Mouse (Mus musculus) heart, embryonic 11.5 days (tissue): ENCODE results near the gene Rtl6. TPM values are rescaled to one million over a fixed set of nuclear protein-coding genes. Genes with fewer than 3 reads are reported as not detected.

ENCODE experiments used
- ATAC-seq: fragments of 200-750 bp; cut with Nextera tagmentation; replicated peaks from 2 replicates; pipeline ENCODE4 v1.8.0; 2017; ENCODE audit warnings: moderate library complexity; ENCODE audit not compliant: insufficient number of reproducible peaks, low FRiP score, low TSS enrichment
- H3K27ac ChIP-seq: fragments of 300-500 bp; sonication (generic); 2 replicates; pipeline ENCODE4 v1.5.1; 2014; ENCODE audit warnings: mild to moderate bottlenecking, low read depth, low read length
- H3K27me3 ChIP-seq: fragments of 300-500 bp; sonication (generic); 2 replicates; pipeline ENCODE4 v1.6.1; 2014; ENCODE audit warnings: mild to moderate bottlenecking, low read length, mixed read lengths; ENCODE audit not compliant: control insufficient read depth, insufficient read depth
- H3K36me3 ChIP-seq: fragments of 300-500 bp; sonication (generic); 2 replicates; pipeline ENCODE4 v1.6.1; 2014; ENCODE audit warnings: mild to moderate bottlenecking, low read length, moderate library complexity, mixed read lengths; ENCODE audit not compliant: control insufficient read depth, insufficient read depth
- H3K4me1 ChIP-seq: fragments of 300-500 bp; sonication (generic); 2 replicates; pipeline ENCODE4 v1.6.1; 2014; ENCODE audit warnings: low read length; ENCODE audit not compliant: control insufficient read depth, insufficient read depth
- H3K4me2 ChIP-seq: fragments of 300-500 bp; sonication (generic); 2 replicates; pipeline ENCODE4 v1.6.1; 2014; ENCODE audit warnings: mild to moderate bottlenecking, moderate library complexity
- H3K4me3 ChIP-seq: fragments of 300-500 bp; sonication (generic); 2 replicates; pipeline ENCODE4 v1.5.1; 2014; ENCODE audit warnings: low read depth, low read length
- H3K9ac ChIP-seq: fragments of 300-500 bp; sonication (generic); 2 replicates; pipeline ENCODE4 v1.6.1; 2014; ENCODE audit warnings: mild to moderate bottlenecking, low read depth, low read length, moderate library complexity
- H3K9me3 ChIP-seq: fragments of 300-500 bp; sonication (generic); replicated peaks from 2 replicates; pipeline ENCODE4 v1.6.1; 2016; ENCODE audit warnings: low read length; ENCODE audit not compliant: control insufficient read depth
- WGBS: fragments of 180-500 bp; shearing (Covaris S2); extraction: QIAGEN DNeasy Blood & Tissue Kit; methylation state at CpG from one replicate; pipeline ENCODE4 v1.1.7; 2014; ENCODE audit not compliant: insufficient replicate concordance; 5-methylcytosine and 5-hydroxymethylcytosine counted together
- polyA plus RNA-seq: library from polyadenylated mRNA; unstranded; fragments of >200 nt; fragmentation: Nextera tagmentation; extraction: Ambion mirVana; gene quantifications from 2 replicates; pipeline ENCODE4 v1.2.1, GENCODE M21; 2014

Rtl6 gene
- polyA plus RNA-seq, 1 experiment from 2014 or later = 6.4 TPM

DNA sequence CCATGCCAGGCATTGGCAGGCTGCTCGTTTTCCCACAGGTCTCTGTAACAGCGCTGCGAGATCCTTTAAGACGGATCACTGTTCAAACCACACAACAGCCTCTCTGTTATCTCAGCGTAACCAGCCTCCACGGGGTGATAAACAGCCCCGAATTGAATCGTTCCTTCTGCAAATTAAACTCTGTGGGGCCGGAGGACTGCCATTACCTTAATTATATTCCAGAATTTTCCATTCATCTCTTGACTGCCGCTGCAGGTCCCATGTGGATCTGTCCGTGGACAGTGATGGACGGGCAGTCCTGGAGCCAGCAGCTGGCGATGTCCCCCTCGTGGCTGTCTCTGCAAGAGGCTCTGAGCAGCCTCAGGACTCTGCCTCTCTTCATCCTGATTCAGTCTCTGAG, 30.7 kb downstream of the Rtl6 start:
- Histone ChIP-seq H3K4me1 (no peaks in the 10 kb centered on the region), H3K4me2 (no peak overlapping the region), H3K36me3 (no peaks in the 10 kb centered on the region), H3K9ac (no peak overlapping the region), H3K27ac (no peak overlapping the region), H3K9me3 (no peaks in the 10 kb centered on the region), H3K27me3 (no peaks in the 10 kb centered on the region; the same call in 1 of the 2 replicates), H3K4me3 (no peak overlapping the region)
- WGBS = 61% methylated on average over 14 of the region's 14 CpGs
- ATAC-seq = no peak

DNA sequence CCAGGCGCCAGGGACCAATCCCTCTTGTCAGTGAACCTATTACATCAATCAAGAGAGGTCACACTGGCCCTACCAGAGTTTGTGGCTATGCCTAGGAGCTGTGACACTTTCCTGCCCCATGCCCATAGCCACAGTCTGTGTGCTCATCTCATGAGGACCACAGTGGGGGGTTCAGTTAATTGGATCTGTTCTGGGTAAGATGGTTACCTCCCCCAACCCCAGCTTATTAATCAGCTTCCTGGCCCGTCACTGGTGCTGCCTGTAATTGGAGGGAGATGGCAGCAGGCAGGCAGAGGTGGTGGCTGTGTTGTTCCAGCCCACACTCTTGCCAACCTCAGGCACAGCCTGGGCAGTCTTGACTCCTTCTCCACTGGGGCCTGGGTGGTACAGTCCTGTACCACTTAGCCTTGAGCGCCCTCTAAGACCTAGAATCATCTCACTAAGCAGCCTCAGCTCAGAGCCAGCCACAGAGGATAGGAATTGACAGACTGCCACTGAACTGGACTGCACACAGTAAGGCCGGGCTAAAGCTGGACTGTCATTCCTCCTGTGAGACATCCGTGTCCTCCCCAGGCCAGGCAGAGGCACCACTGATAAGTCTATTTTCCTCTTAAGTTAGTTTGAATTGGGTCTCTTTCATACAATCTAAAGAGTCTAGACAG, 32.3 kb downstream of the Rtl6 start:
- H3K27me3 ChIP-seq = no peaks in the 10 kb centered on the region; the same call in 1 of the 2 replicates
- H3K4me3 ChIP-seq = no peak overlapping the region
- no peaks in the 10 kb centered on the region for H3K4me1 ChIP-seq
- H3K9ac ChIP-seq = no peak overlapping the region
- H3K27ac ChIP-seq = no peak overlapping the region
- WGBS = 60% methylated on average over 5 of the region's 5 CpGs
- no peak for ATAC-seq
- no peak overlapping the region for H3K4me2 ChIP-seq
- no peaks in the 10 kb centered on the region for H3K9me3 ChIP-seq
- no peaks in the 10 kb centered on the region for H3K36me3 ChIP-seq

DNA sequence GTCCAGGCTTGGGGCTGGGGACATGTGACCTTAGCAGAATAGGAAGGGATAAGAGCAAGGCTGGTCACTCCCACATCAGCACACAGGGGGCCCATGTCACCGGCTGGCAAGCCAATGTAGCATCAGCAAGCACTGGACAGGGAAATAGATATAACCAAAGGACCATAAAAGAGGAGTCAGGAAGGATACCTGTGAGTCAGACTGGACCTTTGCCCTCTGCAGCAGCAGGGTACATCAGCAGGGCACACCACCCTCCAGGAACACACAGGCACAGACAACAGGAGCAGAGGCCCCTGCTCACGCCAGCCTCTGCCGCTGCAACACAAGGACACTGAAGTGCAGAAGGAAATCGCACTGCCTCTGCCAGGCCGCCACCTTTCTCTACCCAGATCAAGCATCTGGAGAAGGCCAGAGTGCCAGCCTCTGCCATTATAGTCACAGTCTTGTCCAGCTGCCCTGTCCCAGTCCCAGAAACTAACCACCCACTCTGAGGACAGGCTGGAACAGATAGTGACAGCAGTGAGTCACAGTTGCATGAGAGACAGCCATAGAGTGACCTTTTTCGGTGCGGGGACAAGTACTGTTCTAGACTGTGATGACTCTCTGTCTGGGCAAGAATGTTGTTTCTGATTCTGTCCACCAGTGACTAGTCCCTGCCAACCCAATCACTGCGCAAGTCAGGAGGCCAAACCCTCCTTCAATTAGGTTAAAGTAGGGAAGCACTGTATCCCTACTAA, 34.5 kb downstream of the Rtl6 start:
- Histone ChIP-seq H3K9ac (no peak overlapping the region), H3K36me3 (no peaks in the 10 kb centered on the region), H3K4me1 (peaks cover 2% of the 10 kb centered on the region; the same call in 1 of the 2 replicates), H3K4me3 (no peak overlapping the region), H3K27me3 (no peaks in the 10 kb centered on the region; the same call in 1 of the 2 replicates), H3K27ac (no peak overlapping the region), H3K9me3 (no peaks in the 10 kb centered on the region), H3K4me2 (no peak overlapping the region)
- 81% methylated on average over 8 of the region's 8 CpGs for WGBS
- ATAC-seq = no peak

DNA sequence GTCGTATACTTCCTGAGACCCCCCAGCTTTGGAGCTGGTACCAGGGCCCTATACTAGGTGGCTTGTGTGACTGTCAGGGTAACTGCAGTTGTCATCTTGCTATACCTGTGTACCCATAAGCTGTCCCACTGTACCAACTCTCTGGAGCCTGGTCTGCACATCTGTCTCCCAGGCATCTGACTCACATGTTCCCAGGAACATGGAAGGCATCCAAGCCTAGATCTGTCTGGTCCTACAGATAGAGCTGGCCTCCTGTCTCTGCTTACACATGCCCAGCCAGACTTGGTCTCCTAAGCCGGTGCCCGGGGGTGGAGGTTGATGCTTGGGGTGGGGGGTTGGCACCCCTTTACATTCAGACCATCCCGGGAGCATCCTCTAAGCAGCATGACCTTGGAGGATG, 36.1 kb downstream of the Rtl6 start:
- WGBS = 83% methylated on average over 4 of the region's 4 CpGs

DNA sequence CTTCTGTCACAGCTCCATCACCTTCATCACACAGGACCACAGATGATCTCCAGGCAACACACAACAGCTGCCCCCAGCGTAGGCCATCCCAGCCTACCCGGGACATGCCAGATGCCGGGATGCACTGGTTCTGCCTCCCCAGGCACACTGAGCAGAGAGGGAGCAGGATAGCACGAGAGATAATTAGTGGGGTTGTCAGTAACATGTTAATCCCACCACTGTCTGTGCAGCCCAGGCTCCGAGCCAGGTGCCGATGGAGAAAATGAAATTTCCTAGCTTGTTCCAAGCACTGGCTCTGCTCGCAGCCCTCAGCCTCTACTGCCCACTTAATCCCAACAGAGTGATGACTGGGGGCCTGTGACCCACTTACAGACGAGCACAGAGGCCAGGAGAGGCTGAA, 39.1 kb downstream of the Rtl6 start:
- no peak overlapping the region for H3K27ac ChIP-seq
- peaks cover 2% of the 10 kb centered on the region; the same call in 1 of the 2 replicates for H3K4me1 ChIP-seq
- H3K9ac ChIP-seq = no peak overlapping the region
- no peak overlapping the region for H3K4me2 ChIP-seq
- H3K36me3 ChIP-seq = no peaks in the 10 kb centered on the region
- no peaks in the 10 kb centered on the region for H3K9me3 ChIP-seq
- H3K27me3 ChIP-seq = no peaks in the 10 kb centered on the region; the same call in 1 of the 2 replicates
- 59% methylated on average over 8 of the region's 8 CpGs for WGBS
- no peak for ATAC-seq
- H3K4me3 ChIP-seq = no peak overlapping the region

More for the DNA sequence above, 36.1 kb downstream of the Rtl6 start:
- Histone ChIP-seq H3K4me2 (no peak overlapping the region), H3K4me3 (no peak overlapping the region), H3K27me3 (no peaks in the 10 kb centered on the region; the same call in none of the 2 replicates), H3K27ac (no peak overlapping the region), H3K36me3 (no peaks in the 10 kb centered on the region), H3K4me1 (peaks cover 2% of the 10 kb centered on the region; the same call in 1 of the 2 replicates), H3K9me3 (no peaks in the 10 kb centered on the region), H3K9ac (no peak overlapping the region)
- ATAC-seq = no peak

DNA sequence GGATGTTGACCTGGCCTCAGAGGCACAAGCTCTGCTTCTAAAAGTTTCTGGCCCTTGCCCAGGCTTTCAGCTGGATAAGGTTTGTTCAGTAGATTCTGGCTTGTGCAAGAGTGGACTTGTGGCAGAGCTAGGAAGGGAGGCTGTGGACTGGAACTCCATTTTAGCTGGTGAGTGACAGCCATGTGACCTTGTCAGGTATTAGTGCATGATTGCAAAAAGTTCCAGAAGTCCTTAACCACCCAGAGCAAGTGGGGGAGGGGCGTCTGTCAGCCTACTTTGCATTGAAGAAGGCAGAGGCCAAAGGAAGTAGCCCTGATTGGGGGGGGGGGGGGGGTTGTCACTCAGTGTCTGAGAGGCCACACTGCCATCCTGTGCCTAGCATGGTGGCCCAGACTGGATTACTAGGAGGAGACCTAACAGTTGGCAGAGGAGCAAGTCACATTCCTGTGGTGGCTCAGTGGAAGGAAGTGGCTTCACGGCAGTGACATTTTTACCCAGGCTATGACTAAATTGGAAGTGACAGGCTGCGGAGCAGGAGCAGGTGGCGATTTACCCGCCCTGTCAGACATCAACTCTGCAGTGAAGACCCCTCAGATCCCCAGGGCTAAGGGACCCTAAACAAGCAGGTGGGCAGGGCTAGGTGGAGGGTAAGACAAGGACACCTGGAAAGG, 44.9 kb downstream of the Rtl6 start:
- no peak for ATAC-seq
- H3K9ac ChIP-seq = no peak overlapping the region
- no peaks in the 10 kb centered on the region for H3K36me3 ChIP-seq
- H3K27me3 ChIP-seq = no peaks in the 10 kb centered on the region; the same call in 1 of the 2 replicates
- 42% methylated on average over 5 of the region's 5 CpGs for WGBS
- no peak overlapping the region for H3K27ac ChIP-seq
- no peak overlapping the region for H3K4me2 ChIP-seq
- peaks cover 16% of the 10 kb centered on the region; the same call in 1 of the 2 replicates for H3K4me1 ChIP-seq
- H3K9me3 ChIP-seq = no peaks in the 10 kb centered on the region
- H3K4me3 ChIP-seq = no peak overlapping the region

DNA sequence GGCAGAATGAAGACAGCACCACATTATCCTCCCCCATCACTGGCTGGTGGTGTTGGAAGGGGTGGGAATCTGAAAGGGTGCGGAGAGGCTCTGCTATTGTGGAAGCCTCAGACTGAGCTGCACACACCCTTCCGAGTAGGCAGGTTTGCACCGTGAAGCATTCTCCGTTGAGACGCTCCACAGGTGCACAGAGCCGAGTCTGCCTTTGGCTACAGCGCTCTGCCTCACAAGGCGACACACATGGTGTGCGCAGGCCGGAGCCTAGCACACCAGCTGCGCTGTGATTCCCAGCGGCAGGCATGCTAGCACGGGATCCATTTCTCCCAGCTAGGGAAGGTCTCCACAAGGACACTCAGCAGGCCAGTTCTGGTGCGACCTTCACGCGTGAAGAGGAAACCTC, 47.6 kb downstream of the Rtl6 start:
- WGBS = 58% methylated on average over 16 of the region's 16 CpGs
- H3K36me3 ChIP-seq = no peaks in the 10 kb centered on the region
- H3K4me1 ChIP-seq = peaks cover 21% of the 10 kb centered on the region
- no peaks in the 10 kb centered on the region; the same call in 1 of the 2 replicates for H3K27me3 ChIP-seq
- no peak overlapping the region for H3K27ac ChIP-seq
- no peak overlapping the region for H3K9ac ChIP-seq
- H3K9me3 ChIP-seq = no peaks in the 10 kb centered on the region
- no peak overlapping the region for H3K4me3 ChIP-seq
- ATAC-seq = no peak
- H3K4me2 ChIP-seq = no peak overlapping the region

DNA sequence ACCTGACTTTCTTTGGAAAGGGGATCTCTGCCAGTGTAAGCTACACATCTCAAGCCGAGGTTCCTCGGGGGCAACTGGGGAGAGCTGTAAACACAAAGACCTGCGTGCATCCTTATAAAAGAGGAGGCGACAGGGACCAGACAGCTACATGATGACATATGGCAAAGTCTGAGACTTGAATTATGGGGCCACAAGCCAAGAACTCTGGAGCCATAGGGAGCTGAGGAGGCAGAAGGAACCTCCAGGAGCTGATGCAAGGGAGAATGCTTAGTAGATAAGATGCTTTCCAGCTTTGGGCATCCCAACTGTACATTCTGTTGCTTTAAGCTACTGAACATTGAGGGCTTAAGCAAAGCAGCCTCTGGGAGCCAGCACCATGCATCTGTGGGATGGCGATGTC, 48.5 kb downstream of the Rtl6 start:
- no peak overlapping the region for H3K4me2 ChIP-seq
- H3K9ac ChIP-seq = no peak overlapping the region
- H3K27ac ChIP-seq = no peak overlapping the region
- H3K4me1 ChIP-seq = peaks cover 26% of the 10 kb centered on the region
- 66% methylated on average over 5 of the region's 5 CpGs for WGBS
- no peak overlapping the region for H3K4me3 ChIP-seq
- no peak for ATAC-seq
- no peaks in the 10 kb centered on the region for H3K36me3 ChIP-seq
- H3K27me3 ChIP-seq = no peaks in the 10 kb centered on the region; the same call in 1 of the 2 replicates
- no peaks in the 10 kb centered on the region for H3K9me3 ChIP-seq
